Mouse (Mus musculus) forebrain, embryonic 11.5 days (tissue): ENCODE measurements around the gene Sec16a. TPM values are rescaled to one million over a fixed set of nuclear protein-coding genes. Genes with fewer than 3 reads are reported as not detected.

ENCODE experiments used
- ATAC-seq: fragments of 200-750 bp; cut with Nextera tagmentation; replicated peaks from 2 replicates; pipeline ENCODE4 v1.8.0; 2017; ENCODE audit warnings: moderate TSS enrichment; ENCODE audit not compliant: low FRiP score
- DNase-seq: peaks from one replicate; pipeline ENCODE4 v3.0.0-alpha.2; 2017; ENCODE audit warnings: low spot score
- H3K27ac ChIP-seq: fragments of 300-500 bp; sonication (generic); 2 replicates; pipeline ENCODE4 v1.5.1; 2014; ENCODE audit warnings: low read depth, low read length
- H3K27me3 ChIP-seq: fragments of 300-500 bp; sonication (generic); 2 replicates; pipeline ENCODE4 v1.6.1; 2014; ENCODE audit warnings: mild to moderate bottlenecking, low read length, mixed read lengths; ENCODE audit not compliant: control insufficient read depth, insufficient read depth
- H3K36me3 ChIP-seq: fragments of 300-500 bp; sonication (generic); 2 replicates; pipeline ENCODE4 v1.6.1; 2014; ENCODE audit warnings: mild to moderate bottlenecking, low read length, moderate library complexity, mixed read lengths; ENCODE audit not compliant: control insufficient read depth, insufficient read depth
- H3K4me1 ChIP-seq: fragments of 300-500 bp; sonication (generic); replicated peaks from 2 replicates; pipeline ENCODE4 v1.6.1; 2014; ENCODE audit warnings: low read length, mixed read lengths; ENCODE audit not compliant: control insufficient read depth, insufficient read depth
- H3K4me2 ChIP-seq: fragments of 300-500 bp; sonication (generic); 2 replicates; pipeline ENCODE4 v1.6.1; 2014; ENCODE audit warnings: low read depth, mild to moderate bottlenecking, low read length, moderate library complexity, mixed read lengths; ENCODE audit not compliant: severe bottlenecking
- H3K4me3 ChIP-seq: fragments of 300-500 bp; sonication (generic); 2 replicates; pipeline ENCODE4 v1.5.1; 2014; ENCODE audit warnings: low read depth, low read length
- H3K9ac ChIP-seq: fragments of 300-500 bp; sonication (generic); 2 replicates; pipeline ENCODE4 v1.6.1; 2014; ENCODE audit warnings: low read length
- H3K9me3 ChIP-seq: fragments of 300-500 bp; sonication (generic); 2 replicates; pipeline ENCODE4 v1.6.1; 2016; ENCODE audit warnings: low read length, mixed read lengths; ENCODE audit not compliant: control insufficient read depth
- WGBS: fragments of 180-500 bp; shearing (Covaris S2); extraction: QIAGEN DNeasy Blood & Tissue Kit; methylation state at CpG from one replicate; pipeline ENCODE4 v1.1.7; 2014; 5-methylcytosine and 5-hydroxymethylcytosine counted together
- polyA plus RNA-seq: library from polyadenylated mRNA; unstranded; fragments of >200 nt; fragmentation: Nextera tagmentation; extraction: Ambion mirVana; gene quantifications from 2 replicates; pipeline ENCODE4 v1.2.1, GENCODE M21; 2014

Sec16a gene
- polyA plus RNA-seq, 1 experiment from 2014 or later = 40.9 TPM

DNA sequence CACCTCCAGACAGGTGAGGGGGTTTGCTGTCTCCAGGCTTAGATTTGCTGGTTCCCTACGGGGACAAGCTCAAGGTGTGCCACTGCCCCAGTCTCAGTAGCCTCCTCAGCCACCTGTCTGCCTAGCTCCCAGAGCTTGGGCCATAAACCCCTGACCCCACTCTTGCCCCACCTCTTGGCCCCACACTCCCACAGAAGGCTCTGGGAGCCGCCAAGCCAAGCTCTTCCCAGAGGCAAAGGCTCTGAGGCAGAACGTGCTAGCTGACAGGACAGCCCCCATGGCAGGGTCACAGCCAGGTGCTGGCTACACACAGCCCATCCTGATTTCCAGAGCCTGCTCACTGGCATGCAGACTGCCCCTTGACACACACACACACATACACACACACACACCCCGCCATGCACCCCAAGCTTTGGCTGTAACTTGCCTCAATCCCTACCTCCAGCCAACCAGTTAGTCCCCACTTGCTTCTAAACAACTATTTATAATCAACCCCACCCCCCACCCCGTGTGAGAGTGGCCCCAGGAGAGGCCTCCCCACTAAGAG is 41.3 kb upstream of the Sec16a start:
- peak overlapping the region; percentile 11; the same call in 1 of the 2 replicates for H3K4me3 ChIP-seq
- peak; percentile 67 for DNase-seq
- 19% methylated on average over 5 of the region's 5 CpGs for WGBS

DNA sequence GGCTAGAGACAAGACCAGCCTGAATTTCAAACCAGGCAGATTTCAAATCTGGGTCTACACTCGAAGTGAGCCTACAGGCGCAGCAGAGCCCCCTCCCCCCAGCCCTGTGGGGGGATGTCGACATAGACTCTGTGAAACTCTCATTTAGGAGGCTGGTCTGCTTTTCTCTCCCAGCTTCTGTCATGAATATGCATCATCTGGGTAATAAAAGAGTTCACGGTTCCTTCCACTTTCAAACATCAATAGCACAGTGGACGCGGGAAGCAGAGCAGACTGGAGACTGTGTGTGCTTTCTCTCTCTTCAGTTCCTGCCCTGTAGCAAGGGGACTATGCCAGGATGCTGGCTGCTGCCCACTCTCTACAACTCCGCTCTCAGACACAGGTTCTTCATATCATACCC is 40.7 kb upstream of the Sec16a start:
- ATAC-seq (peak; percentile 70), DNase-seq (peak; percentile 80)
- H3K9ac ChIP-seq = peak overlapping the region; percentile 62
- peak overlapping the region; percentile 50 for H3K4me2 ChIP-seq
- peak overlapping the region; percentile 11; the same call in 1 of the 2 replicates for H3K4me3 ChIP-seq
- peak overlapping the region; percentile 98 for H3K27ac ChIP-seq
- H3K27me3 ChIP-seq = no peaks in the 10 kb centered on the region
- 23% methylated on average over 7 of the region's 7 CpGs for whole genome bisulfite sequencing
- peaks cover 72% of the 10 kb centered on the region for H3K4me1 ChIP-seq
- H3K36me3 ChIP-seq = peaks cover 12% of the 10 kb centered on the region
- no peaks in the 10 kb centered on the region for H3K9me3 ChIP-seq

More for the DNA sequence above, 41.3 kb upstream of the Sec16a start:
- H3K27ac ChIP-seq = peak overlapping the region; percentile 98
- peak; percentile 13; the same call in 1 of the 2 replicates for ATAC-seq
- H3K27me3 ChIP-seq = no peaks in the 10 kb centered on the region
- peaks cover 8% of the 10 kb centered on the region for H3K36me3 ChIP-seq
- no peaks in the 10 kb centered on the region for H3K9me3 ChIP-seq
- peak overlapping the region; percentile 50 for H3K4me2 ChIP-seq
- H3K9ac ChIP-seq = peak overlapping the region; percentile 62
- H3K4me1 ChIP-seq = peaks cover 78% of the 10 kb centered on the region

DNA sequence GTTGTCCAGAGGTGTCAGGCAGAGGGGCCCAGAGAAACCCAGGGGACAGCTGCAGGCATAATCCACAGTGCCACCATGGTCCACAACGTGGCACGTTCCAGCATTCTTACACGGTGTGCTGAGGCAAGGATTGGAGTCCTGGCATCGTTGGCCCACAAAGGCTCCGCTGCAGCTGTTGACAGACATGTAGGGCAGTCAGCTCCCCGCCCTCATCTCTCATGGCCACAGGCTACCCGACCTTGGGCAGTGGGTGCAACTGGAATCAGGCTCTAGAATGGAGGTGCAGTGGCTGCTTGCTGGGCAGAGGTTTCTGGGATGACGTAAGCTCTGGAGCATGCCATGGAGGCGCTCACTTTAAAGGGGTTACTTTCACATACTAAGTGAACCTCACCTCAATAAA is 40.3 kb upstream of the Sec16a start:
- H3K4me3 ChIP-seq = no peak overlapping the region
- 55% methylated on average over 9 of the region's 9 CpGs for WGBS
- H3K27ac ChIP-seq = peak overlapping the region; percentile 98
- no peaks in the 10 kb centered on the region for H3K27me3 ChIP-seq
- ATAC-seq = peak; percentile 51
- H3K36me3 ChIP-seq = peaks cover 15% of the 10 kb centered on the region
- H3K4me2 ChIP-seq = peak overlapping the region; percentile 50; the same call in 1 of the 2 replicates
- DNase-seq = peak; percentile 73
- H3K9me3 ChIP-seq = no peaks in the 10 kb centered on the region
- H3K4me1 ChIP-seq = peaks cover 67% of the 10 kb centered on the region
- H3K9ac ChIP-seq = peak overlapping the region; percentile 62

DNA sequence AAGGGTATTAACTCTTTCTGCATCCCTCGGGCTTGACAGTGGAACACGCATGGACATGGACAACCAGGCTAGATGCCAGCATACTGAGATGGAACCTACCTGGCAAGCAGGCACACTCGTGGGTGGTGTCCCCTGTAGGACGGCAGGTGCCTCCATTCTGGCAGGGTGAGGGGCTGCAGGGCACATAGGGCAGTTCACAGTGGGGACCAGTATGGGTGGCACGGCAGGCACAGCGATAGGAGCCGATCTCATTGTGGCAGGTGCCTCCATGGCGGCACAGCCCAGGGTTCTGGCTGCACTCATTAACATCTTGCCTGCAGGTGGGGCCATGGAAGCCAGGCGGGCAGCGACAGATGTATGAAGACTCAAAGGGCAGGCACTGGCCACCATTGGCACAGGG is 39.2 kb upstream of the Sec16a start:
- Histone ChIP-seq H3K36me3 (peaks cover 19% of the 10 kb centered on the region), H3K27ac (peak overlapping the region; percentile 98), H3K27me3 (no peaks in the 10 kb centered on the region), H3K4me2 (no peak overlapping the region), H3K9me3 (no peaks in the 10 kb centered on the region), H3K9ac (peak overlapping the region; percentile 3; the same call in 1 of the 2 replicates), H3K4me1 (peaks cover 60% of the 10 kb centered on the region), H3K4me3 (no peak overlapping the region)
- no peak for DNase-seq
- 93% methylated on average over 10 of the region's 10 CpGs for WGBS
- ATAC-seq = no peak

DNA sequence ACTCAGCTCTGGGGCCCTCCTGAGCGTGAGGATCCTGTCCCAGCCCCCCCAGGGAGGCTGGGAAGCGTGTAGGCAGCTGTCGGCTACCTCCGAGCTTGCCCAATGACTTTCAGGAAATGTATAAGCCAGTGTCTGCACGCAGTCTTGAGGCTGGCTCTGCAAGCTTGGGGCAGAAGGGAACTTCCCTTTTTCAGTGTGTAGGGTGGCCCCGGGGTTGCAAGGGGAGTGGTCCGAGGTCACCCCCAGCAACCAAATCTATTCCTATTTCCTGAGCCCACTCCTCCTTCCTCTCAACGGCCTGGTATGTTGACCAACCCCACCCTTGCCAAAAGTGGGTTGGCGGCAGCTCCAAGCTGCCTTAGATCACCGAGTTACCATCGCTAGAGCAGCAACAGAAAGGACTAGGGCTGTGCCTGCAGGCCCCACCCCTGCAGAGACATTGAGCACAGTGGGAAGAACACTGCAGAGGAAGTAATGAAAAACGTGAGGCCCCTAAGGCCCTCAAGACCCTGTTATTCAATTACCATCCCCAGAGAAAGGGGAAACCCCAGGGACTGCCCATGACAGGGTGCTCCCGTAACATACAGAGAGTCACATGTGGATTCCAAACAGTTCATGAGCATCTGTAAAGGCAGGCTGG is 38.3 kb upstream of the Sec16a start:
- no peaks in the 10 kb centered on the region for H3K27me3 ChIP-seq
- H3K4me1 ChIP-seq = peaks cover 59% of the 10 kb centered on the region
- 77% methylated on average over 13 of the region's 13 CpGs for WGBS
- no peak for DNase-seq
- H3K9me3 ChIP-seq = no peaks in the 10 kb centered on the region
- H3K27ac ChIP-seq = peak overlapping the region; percentile 37; the same call in 1 of the 2 replicates
- ATAC-seq = no peak
- peaks cover 21% of the 10 kb centered on the region for H3K36me3 ChIP-seq
- H3K9ac ChIP-seq = no peak overlapping the region; the same call in 1 of the 2 replicates
- no peak overlapping the region for H3K4me2 ChIP-seq
- no peak overlapping the region for H3K4me3 ChIP-seq

DNA sequence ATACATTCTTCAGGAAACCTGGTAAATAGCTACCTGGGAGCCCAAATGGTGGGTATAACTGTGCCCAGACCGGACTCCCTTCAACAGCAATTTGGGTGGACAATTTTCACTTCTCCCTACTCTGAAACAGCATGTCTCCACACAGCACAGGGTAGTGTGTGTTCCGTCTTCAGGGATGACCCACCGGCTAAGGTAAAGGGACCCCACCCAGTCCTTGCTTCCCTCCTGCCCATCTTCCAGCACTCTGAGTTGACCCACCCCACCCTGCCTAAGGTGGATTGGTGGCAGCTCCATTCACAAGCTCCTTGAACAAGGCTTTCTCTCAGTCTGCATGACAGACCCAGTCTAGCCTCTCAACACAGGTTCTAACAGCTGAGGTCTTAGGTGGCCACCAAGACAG is 37.8 kb upstream of the Sec16a start:
- Histone ChIP-seq H3K27me3 (no peaks in the 10 kb centered on the region), H3K36me3 (peaks cover 26% of the 10 kb centered on the region), H3K4me1 (peaks cover 54% of the 10 kb centered on the region), H3K4me3 (no peak overlapping the region), H3K27ac (no peak overlapping the region), H3K9me3 (no peaks in the 10 kb centered on the region), H3K4me2 (no peak overlapping the region), H3K9ac (no peak overlapping the region)
- DNase-seq (no peak), ATAC-seq (no peak)
- 95% methylated on average over 3 of the region's 3 CpGs for WGBS

DNA sequence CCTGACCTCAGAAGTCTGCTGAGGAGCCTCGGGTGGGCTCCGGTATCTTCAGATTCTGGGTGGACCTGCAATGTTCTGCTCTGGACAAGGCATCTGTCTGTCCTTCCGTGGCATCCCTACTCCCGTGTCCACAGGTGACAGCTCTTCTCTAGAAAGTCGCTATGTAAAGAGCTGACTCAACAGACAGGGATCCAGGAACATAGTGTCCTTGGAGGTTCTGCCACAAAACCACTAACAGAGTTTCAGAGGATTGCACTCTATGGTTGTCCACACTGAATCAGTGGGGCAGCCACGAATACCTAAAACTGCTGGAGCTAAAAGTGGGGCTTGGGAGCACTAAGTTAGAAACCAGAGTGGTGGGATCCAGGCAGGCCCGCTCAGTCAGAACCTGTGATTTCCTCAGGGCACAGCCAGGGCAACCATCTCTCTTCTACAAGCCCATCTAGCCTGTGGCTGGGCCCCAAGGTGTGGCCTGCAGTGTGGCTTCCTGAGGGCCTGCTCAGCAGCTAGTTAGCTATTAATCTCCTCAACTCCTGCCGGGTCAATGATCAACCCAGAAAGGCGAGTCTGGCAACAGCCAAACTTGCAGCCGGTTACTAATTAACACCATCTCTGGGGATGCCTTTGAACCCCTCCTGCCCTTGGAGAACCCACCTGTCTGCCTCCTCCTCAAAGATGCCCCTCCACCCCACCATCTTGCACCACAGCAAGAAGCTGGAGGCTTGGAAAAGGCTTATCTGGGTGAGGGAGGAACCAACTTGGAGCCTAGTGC is 36.9 kb upstream of the Sec16a start:
- no peak overlapping the region for H3K4me3 ChIP-seq
- H3K9me3 ChIP-seq = no peaks in the 10 kb centered on the region
- 86% methylated on average over 10 of the region's 10 CpGs for WGBS
- peaks cover 33% of the 10 kb centered on the region for H3K36me3 ChIP-seq
- H3K27ac ChIP-seq = no peak overlapping the region
- no peak overlapping the region for H3K4me2 ChIP-seq
- no peak for DNase-seq
- H3K9ac ChIP-seq = no peak overlapping the region
- no peak for ATAC-seq
- no peaks in the 10 kb centered on the region for H3K27me3 ChIP-seq
- H3K4me1 ChIP-seq = peaks cover 48% of the 10 kb centered on the region

DNA sequence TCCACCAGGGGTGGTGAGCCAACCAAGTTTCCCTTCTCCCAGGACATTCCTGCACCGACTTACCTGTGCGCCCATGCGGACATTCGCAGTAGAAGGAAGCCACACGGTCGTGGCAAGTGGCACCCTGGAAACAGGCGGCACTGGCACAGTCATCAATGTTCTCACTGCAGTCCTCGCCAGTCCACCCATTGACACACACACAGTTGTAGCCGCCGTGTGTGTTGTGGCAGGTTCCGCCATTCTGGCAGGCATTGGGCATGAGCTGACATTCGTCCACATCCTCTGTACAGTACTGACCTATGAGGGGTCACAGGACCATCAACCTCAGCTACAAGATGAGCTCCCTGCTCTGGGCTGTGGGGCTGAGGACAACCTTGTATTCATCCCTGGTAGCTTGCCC is 35.9 kb upstream of the Sec16a start:
- Histone ChIP-seq H3K4me2 (no peak overlapping the region), H3K27me3 (no peaks in the 10 kb centered on the region), H3K27ac (no peak overlapping the region), H3K9me3 (no peaks in the 10 kb centered on the region), H3K4me1 (peaks cover 46% of the 10 kb centered on the region), H3K9ac (no peak overlapping the region), H3K36me3 (peaks cover 40% of the 10 kb centered on the region), H3K4me3 (no peak overlapping the region)
- WGBS = 93% methylated on average over 12 of the region's 12 CpGs
- no peak for DNase-seq
- no peak for ATAC-seq
